Mouse (Mus musculus) spleen, postnatal 10 days (tissue): ENCODE results near the gene S100a1.
A peak's percentile ranks its signal among the peaks of the same experiment; 100 is the strongest.

Source experiments
- DNase-seq, 2 experiments: peaks; one replicate each; pipeline ENCODE4 v3.0.0; 2021 to 2022; ENCODE audit warnings: low spot score in 2 of 2

S100a1 gene

GRCm38 (mm10) chr3:90465081-90465685 is 49.0 kb downstream of the S100a1 start:
- DNase-seq: peak; percentile 33 to 35

DNA sequence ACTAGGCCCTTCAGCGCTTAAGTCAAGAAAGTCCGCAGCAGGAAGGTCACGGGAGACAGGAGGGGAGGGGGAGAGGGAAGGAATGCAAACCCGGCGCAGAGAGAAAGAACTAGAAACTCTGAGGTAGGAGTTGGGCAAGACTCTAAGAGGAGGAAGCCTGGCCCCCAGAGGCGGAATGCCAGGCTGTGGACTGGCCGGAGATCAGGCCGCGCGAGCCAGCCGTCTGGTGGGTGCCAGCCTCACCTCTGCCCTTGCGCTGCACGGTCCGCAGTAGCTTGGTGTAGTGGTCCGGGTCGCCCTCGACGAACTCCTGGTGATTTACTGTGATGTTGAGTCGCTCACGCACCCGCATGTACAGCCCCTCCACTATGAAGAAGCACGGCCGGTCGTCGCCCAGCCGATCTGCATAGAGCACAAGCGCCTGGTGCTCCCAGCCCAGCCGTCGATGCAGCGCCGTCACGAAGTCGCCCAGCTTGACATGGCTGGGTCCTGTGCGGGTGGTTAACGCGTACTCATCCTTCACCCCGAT is 49.6 kb downstream of the S100a1 start:
- peak in 1 of 2 experiments; percentile 13 for DNase-seq

DNA sequence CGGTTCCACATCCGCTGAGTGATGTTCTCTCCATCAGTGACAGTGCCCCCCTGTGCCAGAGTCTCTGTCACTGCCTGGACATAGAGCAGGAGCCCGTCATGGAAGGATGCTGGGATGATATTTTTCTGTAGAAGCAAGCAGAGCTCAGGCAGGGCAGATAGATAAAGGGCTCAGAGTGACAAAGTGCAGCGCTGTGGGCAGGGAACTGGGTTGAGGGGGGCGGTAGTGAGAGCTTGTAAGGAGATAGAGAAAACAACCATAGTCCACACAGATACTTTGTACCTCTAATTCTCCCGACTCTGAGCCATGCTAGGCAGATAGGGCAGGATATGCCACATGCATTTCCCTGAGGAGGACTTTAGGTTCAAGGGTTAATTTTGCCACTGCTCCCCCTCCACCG is 51.6 kb downstream of the S100a1 start:
- no peak for DNase-seq

GRCm38 (mm10) chr3:90461935-90462334 is 52.3 kb downstream of the S100a1 start:
- DNase-seq: no peak
